ENCODE assay signal across 13 mouse cellular contexts in the genomic region with DNA sequence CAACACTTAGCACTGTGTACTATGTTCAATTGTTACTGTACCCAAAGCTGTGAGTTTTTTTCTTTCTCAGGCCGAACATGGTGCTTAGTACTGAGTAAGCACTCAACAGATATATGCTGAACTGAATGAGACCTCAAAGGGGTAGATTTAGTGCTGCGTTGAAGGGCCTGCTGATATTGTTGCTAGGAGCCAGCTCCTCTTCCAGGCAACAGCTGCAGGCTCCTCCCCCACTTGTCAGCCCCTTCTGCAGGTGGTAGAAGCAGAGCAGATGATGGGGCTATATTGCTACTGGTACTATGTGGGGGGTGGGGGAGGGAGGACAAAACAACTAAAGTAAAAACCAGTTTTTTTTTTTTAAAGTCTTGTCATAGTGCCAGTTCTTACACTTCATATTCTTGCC. TPM values are rescaled to one million over a fixed set of nuclear protein-coding genes. Genes with fewer than 3 reads are reported as not detected.
DNase-seq lines count a peak whose midpoint lies in the region; ATAC-seq and TF ChIP-seq lines count a peak whose summit lies in the region.
"Had no signal": no experiment of that assay in that cellular context is flagged by ENCODE, and none has a peak within 500 bp of the region (broad histone marks: within the 10 kb centered on the region; RNA-seq: fewer than 3 reads in every experiment).

No protein-coding gene starts in this region.

- WGBS in liver, embryonic 11.5 days = 50% methylated on average over 2 of the region's 2 CpGs
- WGBS in lung, embryonic 14.5 days = 27% methylated on average over 2 of the region's 2 CpGs

- H3K27me3 ChIP-seq in liver, embryonic 11.5 days (replicated peaks; ENCODE audit: control insufficient read depth, insufficient read depth, low read length) = no peaks in the 10 kb centered on the region
- no peaks in the 10 kb centered on the region for H3K27me3 ChIP-seq in lung, embryonic 14.5 days (ENCODE audit: insufficient read depth, low read length)

- H3K4me1 ChIP-seq in liver, embryonic 11.5 days (replicated peaks; ENCODE audit: control insufficient read depth, insufficient read depth, low read length) = peaks cover 27% of the 10 kb centered on the region
- H3K4me1 ChIP-seq in lung, embryonic 14.5 days (ENCODE audit: insufficient read depth) = peaks cover 7% of the 10 kb centered on the region

- no peak overlapping the region for H3K4me3 ChIP-seq in gastrocnemius, adult 2 months
- no peak overlapping the region for H3K4me3 ChIP-seq in liver, embryonic 11.5 days (ENCODE audit: low read depth, low read length)
- no peak overlapping the region for H3K4me3 ChIP-seq in lung, embryonic 14.5 days (ENCODE audit: low read depth, low read length)

- H3K4me2 ChIP-seq in liver, embryonic 11.5 days = no peak overlapping the region
- no peak overlapping the region for H3K4me2 ChIP-seq in lung, embryonic 14.5 days

- intact Hi-C loops in gastrocnemius, adult 2 months (cut with DNase I) = no loop called here

- no peak for ATAC-seq in liver, embryonic 11.5 days (replicated peaks; ENCODE audit: low FRiP score)
- ATAC-seq in lung, embryonic 14.5 days (ENCODE audit: insufficient read depth) = no peak

- DNase-seq in gastrocnemius, postnatal 25 days = peak; percentile 26
- no peak for DNase-seq in gastrocnemius, adult 2 months
- peak; percentile 7 for DNase-seq in liver
- DNase-seq in liver, embryonic 11.5 days (ENCODE audit: low spot score) = no peak
- peak; percentile 34 for DNase-seq in lung, embryonic 14.5 days
- DNase-seq in thymus, postnatal 0 days (ENCODE audit: low spot score) = peak; percentile 88
- DNase-seq in urinary bladder, postnatal 10 days (ENCODE audit: low spot score) = no peak
- DNase-seq in urinary bladder, postnatal 36 days (ENCODE audit: low spot score in 2 of 2) = no peak
- DNase-seq: kidney, postnatal 10 days; left cerebral cortex, postnatal 4 days had no signal

- H3K9me3 ChIP-seq in liver, embryonic 11.5 days (ENCODE audit: control insufficient read depth, low read length) = no peaks in the 10 kb centered on the region
- H3K9me3 ChIP-seq in lung, embryonic 14.5 days (ENCODE audit: low read depth, low read length) = no peaks in the 10 kb centered on the region

- no peak overlapping the region for H3K9ac ChIP-seq in liver, embryonic 11.5 days (ENCODE audit: low read depth, low read length)
- H3K9ac ChIP-seq in lung, embryonic 14.5 days = no peak overlapping the region

- H3K27ac ChIP-seq in gastrocnemius, adult 2 months = no peak overlapping the region
- no peak overlapping the region for H3K27ac ChIP-seq in liver, embryonic 11.5 days (ENCODE audit: low read depth, low read length)
- H3K27ac ChIP-seq in lung, embryonic 14.5 days (ENCODE audit: low read depth) = no peak overlapping the region

- no peaks in the 10 kb centered on the region for H3K36me3 ChIP-seq in liver, embryonic 11.5 days (ENCODE audit: control insufficient read depth, insufficient read depth, low read length)
- H3K36me3 ChIP-seq in lung, embryonic 14.5 days (ENCODE audit: insufficient read depth) = no peaks in the 10 kb centered on the region

- no peak for TF ChIP-seq CTCF in gastrocnemius, adult 2 months (IDR thresholded peaks at IDR 0.05)
- TF ChIP-seq CTCF in lung, embryonic 14.5 days (IDR thresholded peaks at IDR 0.05; ENCODE audit: low read depth) = no peak

RNA-seq across cellular contexts. Expression of a gene that starts 3.9 kb away (rescaled TPM):
- 1 to 10 TPM; 6.7 to 8.8 TPM for total RNA-seq in gastrocnemius, postnatal 25 days (2021)
- total RNA-seq in gastrocnemius, adult 2 months (2021) = 1 to 10 TPM; 8.0 to 8.2 TPM
- 40.7 and 41.1 TPM in 2 replicates for polyA plus RNA-seq in liver, embryonic 11.5 days (2014; fragmentation: Nextera tagmentation; extraction: Ambion mirVana)
- 69.0 and 75.2 TPM in 2 replicates for polyA plus RNA-seq in lung, embryonic 14.5 days (2014; fragmentation: Nextera tagmentation; extraction: Ambion mirVana)
- polyA plus RNA-seq in thymus, postnatal 0 days (2015; fragmentation: Nextera tagmentation; extraction: Ambion mirVana) = 127 and 129 TPM in 2 replicates

RNA-seq across cellular contexts. Expression of a gene that starts 3.9 kb away (rescaled TPM):
- 1 to 10 TPM; 7.0 to 9.8 TPM for total RNA-seq in gastrocnemius, postnatal 25 days (2021)
- 10 to 100 TPM in 1 of 2 experiments, 1 to 10 TPM in 1; 8.1 to 10.8 TPM for total RNA-seq in gastrocnemius, adult 2 months (2021)
- 14.8 and 16.0 TPM in 2 replicates for polyA plus RNA-seq in liver, embryonic 11.5 days (2014; fragmentation: Nextera tagmentation; extraction: Ambion mirVana)
- polyA plus RNA-seq in lung, embryonic 14.5 days (2014; fragmentation: Nextera tagmentation; extraction: Ambion mirVana) = 37.6 and 41.4 TPM in 2 replicates
- polyA plus RNA-seq in thymus, postnatal 0 days (2015; fragmentation: Nextera tagmentation; extraction: Ambion mirVana) = 106 and 112 TPM in 2 replicates

RNA-seq across cellular contexts. Expression of a gene that starts 40.5 kb away (rescaled TPM):
- total RNA-seq in gastrocnemius, postnatal 25 days (2021) = not detected
- not detected for total RNA-seq in gastrocnemius, adult 2 months (2021)
- polyA plus RNA-seq in liver, embryonic 11.5 days (2014; fragmentation: Nextera tagmentation; extraction: Ambion mirVana) = not detected in 2 replicates
- not detected in 2 replicates for polyA plus RNA-seq in lung, embryonic 14.5 days (2014; fragmentation: Nextera tagmentation; extraction: Ambion mirVana)
- 0.19 and 0.38 TPM in 2 replicates for polyA plus RNA-seq in thymus, postnatal 0 days (2015; fragmentation: Nextera tagmentation; extraction: Ambion mirVana)
- total RNA-seq: left cerebral cortex, postnatal 4 days; megakaryocyte-erythroid progenitor cell, adult 5-6 weeks had no signal
- polyA plus RNA-seq: heart, postnatal 0 days; stomach, embryonic 16.5 days had no signal

RNA-seq across cellular contexts. Expression of a gene that starts 57.5 kb away (rescaled TPM):
- total RNA-seq in gastrocnemius, postnatal 25 days (2021) = not detected
- total RNA-seq in gastrocnemius, adult 2 months (2021) = under 1 TPM in 1 of 2 experiments, not detected in 1; 0.22 TPM
- polyA plus RNA-seq in liver, embryonic 11.5 days (2014; fragmentation: Nextera tagmentation; extraction: Ambion mirVana) = 0.12 TPM in 1 of 2 replicates, not detected in the other
- polyA plus RNA-seq in lung, embryonic 14.5 days (2014; fragmentation: Nextera tagmentation; extraction: Ambion mirVana) = not detected in 2 replicates
- 6.8 and 7.2 TPM in 2 replicates for polyA plus RNA-seq in thymus, postnatal 0 days (2015; fragmentation: Nextera tagmentation; extraction: Ambion mirVana)
- total RNA-seq: left cerebral cortex, postnatal 4 days; megakaryocyte-erythroid progenitor cell, adult 5-6 weeks had no signal
- polyA plus RNA-seq: heart, postnatal 0 days had no signal

Comparison
In these comparisons a context has a peak if more than half of its experiments do, and no peak if none do; other contexts are left out.
1. DNase-seq: peak in gastrocnemius, postnatal 25 days (single experiment), liver (single experiment), lung, embryonic 14.5 days (single experiment) and thymus, postnatal 0 days (single experiment); none in gastrocnemius, adult 2 months (single experiment), liver, embryonic 11.5 days (single experiment), urinary bladder, postnatal 10 days (single experiment) and urinary bladder, postnatal 36 days (0 of 2).